Mouse (Mus musculus) neutrophil, adult 5-6 weeks (primary cell): ENCODE measurements around the gene Samd4. TPM values are rescaled to one million over a fixed set of nuclear protein-coding genes. Genes with fewer than 3 reads are reported as not detected.

Source experiments
- ATAC-seq: fragments of 151-379, 151-347 bp; 2 replicates; pipeline ENCODE4 v1.8.0; 2017; ENCODE audit warnings: mild to moderate bottlenecking, moderate TSS enrichment; ENCODE audit not compliant: insufficient number of reproducible peaks, poor library complexity, low FRiP score, severe bottlenecking; ENCODE audit errors: extremely low read depth
- total RNA-seq: library from RNA; stranded (forward); fragments of 200-1000 nt; gene quantifications from 2 replicates; pipeline ENCODE4 v1.2.3, GENCODE M21; 2017

Gene Samd4
- total RNA-seq, 1 experiment from 2014 or later = not detected

- no peak for ATAC-seq
These were observed 98.2 kb downstream of the Samd4 start for GRCm38 (mm10) chr14:46980736-46981438.

GRCm38 (mm10) chr14:46982106-46982505 lies 99.5 kb downstream of the Samd4 start:
- ATAC-seq = no peak

GRCm38 (mm10) chr14:46984542-46985125 lies 102.0 kb downstream of the Samd4 start:
- no peak for ATAC-seq

- ATAC-seq = no peak
These were observed 107.0 kb downstream of the Samd4 start for GRCm38 (mm10) chr14:46989694-46990093.

- no peak for ATAC-seq
These were observed 107.8 kb downstream of the Samd4 start for GRCm38 (mm10) chr14:46990450-46990849.

- no peak for ATAC-seq
These were observed 112.0 kb downstream of the Samd4 start for GRCm38 (mm10) chr14:46994704-46995103.

GRCm38 (mm10) chr14:46999321-47000025 lies 116.8 kb downstream of the Samd4 start:
- no peak for ATAC-seq

- ATAC-seq = no peak
These were observed 117.6 kb downstream of the Samd4 start for GRCm38 (mm10) chr14:47000096-47000736.

- no peak for ATAC-seq
These were observed 118.4 kb downstream of the Samd4 start for GRCm38 (mm10) chr14:47000786-47001761.

- ATAC-seq = no peak
These were observed 121.5 kb downstream of the Samd4 start for GRCm38 (mm10) chr14:47004161-47004560.

- ATAC-seq = no peak
These were observed 128.8 kb downstream of the Samd4 start for GRCm38 (mm10) chr14:47011171-47012139.

GRCm38 (mm10) chr14:47015618-47016017 lies 133.0 kb downstream of the Samd4 start:
- no peak for ATAC-seq

- ATAC-seq = no peak
These were observed 135.0 kb downstream of the Samd4 start for GRCm38 (mm10) chr14:47017658-47018057.

- no peak for ATAC-seq
These were observed 138.2 kb downstream of the Samd4 start for GRCm38 (mm10) chr14:47020886-47021285.

- ATAC-seq = no peak
These were observed 140.9 kb downstream of the Samd4 start for GRCm38 (mm10) chr14:47023529-47023928.

GRCm38 (mm10) chr14:47027431-47028118 lies 144.9 kb downstream of the Samd4 start:
- no peak for ATAC-seq

GRCm38 (mm10) chr14:47031542-47031941 lies 148.9 kb downstream of the Samd4 start:
- no peak for ATAC-seq
